Comparison of ENCODE assay signal across 18 mouse cellular contexts in genomic region chr11:99063406-99064131, GRCm38 (mm10). TPM values are rescaled to one million over a fixed set of nuclear protein-coding genes. Genes with fewer than 3 reads are reported as not detected.
A peak's percentile ranks its signal among the peaks of the same experiment; 100 is the strongest.
DNase-seq lines count a peak whose midpoint lies in the region; ATAC-seq and TF ChIP-seq lines count a peak whose summit lies in the region.
"Had no signal": no experiment of that assay in that cellular context is flagged by ENCODE, and none has a peak within 500 bp of the region (broad histone marks: within the 10 kb centered on the region; RNA-seq: fewer than 3 reads in every experiment).

No protein-coding gene starts in this region.

- H3K27me3 ChIP-seq in heart, embryonic 13.5 days (replicated peaks), result no peaks in the 10 kb centered on the region
- no peaks in the 10 kb centered on the region for H3K27me3 ChIP-seq in heart, embryonic 11.5 days (ENCODE audit: control insufficient read depth, insufficient read depth, low read length)
- H3K27me3 ChIP-seq in MEL (ENCODE audit: control insufficient read depth in 1 of 2, insufficient read depth in 2 of 2, low read length in 2 of 2), result no peaks in the 10 kb centered on the region
- H3K27me3 ChIP-seq in intestine, embryonic 16.5 days (replicated peaks; ENCODE audit: control insufficient read depth, insufficient read depth, low read length), result no peaks in the 10 kb centered on the region
- no peaks in the 10 kb centered on the region for H3K27me3 ChIP-seq in liver, embryonic 16.5 days (ENCODE audit: control insufficient read depth, insufficient read depth, low read depth, low read length)
- H3K27me3 ChIP-seq: limb, embryonic 15.5 days had no signal

- TF ChIP-seq EP300 in MEL (IDR thresholded peaks at IDR 0.05; ENCODE audit: low read depth in 1 of 2, low read length in 2 of 2), result peak in 1 of 2 experiments; percentile 44; a peak in 1 of 4 replicates

- 36% methylated on average over 8 of the region's 8 CpGs for WGBS in heart, embryonic 13.5 days
- 25% methylated on average over 8 of the region's 8 CpGs for WGBS in heart, embryonic 11.5 days (ENCODE audit: insufficient replicate concordance)
- 46% methylated on average over 8 of the region's 8 CpGs for WGBS in intestine, embryonic 16.5 days
- 37% methylated on average over 8 of the region's 8 CpGs for WGBS in liver, embryonic 16.5 days (ENCODE audit: insufficient replicate concordance)

- H3K4me1 ChIP-seq in heart, embryonic 13.5 days, result peaks cover 20% of the 10 kb centered on the region
- peaks cover 9% of the 10 kb centered on the region; the same call in 1 of the 2 replicates for H3K4me1 ChIP-seq in heart, embryonic 11.5 days (ENCODE audit: control insufficient read depth, insufficient read depth, low read length)
- H3K4me1 ChIP-seq in MEL (ENCODE audit: control insufficient read depth in 1 of 2, insufficient read depth in 2 of 2, low read length in 2 of 2), result peaks cover 2 to 19% of the 10 kb centered on the region in 2 experiments; a peak in 3 of 4 replicates
- peaks cover 23% of the 10 kb centered on the region for H3K4me1 ChIP-seq in intestine, embryonic 16.5 days (ENCODE audit: control insufficient read depth, insufficient read depth, low read length)
- peaks cover 4% of the 10 kb centered on the region for H3K4me1 ChIP-seq in liver, embryonic 16.5 days (ENCODE audit: control insufficient read depth, low read depth, low read length)

- H3K36me3 ChIP-seq in heart, embryonic 13.5 days, result no peaks in the 10 kb centered on the region
- H3K36me3 ChIP-seq in heart, embryonic 11.5 days (ENCODE audit: control insufficient read depth, insufficient read depth, low read length), result no peaks in the 10 kb centered on the region
- H3K36me3 ChIP-seq in MEL (ENCODE audit: control insufficient read depth in 1 of 2, insufficient read depth in 2 of 2, low read length in 2 of 2), result 0 out of 4 replicates have a peak, but pooled peaks cover 0 to 5% of the 10 kb centered on the region in 2 experiments
- no peaks in the 10 kb centered on the region for H3K36me3 ChIP-seq in intestine, embryonic 16.5 days (ENCODE audit: control insufficient read depth, insufficient read depth, low read length)
- H3K36me3 ChIP-seq in liver, embryonic 16.5 days (ENCODE audit: control insufficient read depth, insufficient read depth), result no peaks in the 10 kb centered on the region
- H3K36me3 ChIP-seq: G1E; limb, embryonic 15.5 days; neural tube, embryonic 13.5 days had no signal

- H3K4me2 ChIP-seq in heart, embryonic 13.5 days, result no peak overlapping the region
- H3K4me2 ChIP-seq in heart, embryonic 11.5 days, result no peak overlapping the region
- no peak overlapping the region for H3K4me2 ChIP-seq in intestine, embryonic 16.5 days (ENCODE audit: low read depth, low read length)
- no peak overlapping the region for H3K4me2 ChIP-seq in liver, embryonic 16.5 days (ENCODE audit: low read depth, low read length)
- H3K4me2 ChIP-seq: hindbrain, embryonic 14.5 days; limb, embryonic 15.5 days; neural tube, embryonic 13.5 days had no signal

- H3K4me3 ChIP-seq in heart, embryonic 13.5 days, result no peak overlapping the region
- no peak overlapping the region for H3K4me3 ChIP-seq in heart, embryonic 11.5 days (ENCODE audit: low read depth, low read length)
- H3K4me3 ChIP-seq in MEL (ENCODE audit: control insufficient read depth in 1 of 2, insufficient read depth in 1 of 2, low read depth in 2 of 2, low read length in 2 of 2), result no peak overlapping the region
- H3K4me3 ChIP-seq in intestine, embryonic 16.5 days (ENCODE audit: low read length), result no peak overlapping the region
- no peak overlapping the region for H3K4me3 ChIP-seq in liver, embryonic 16.5 days (ENCODE audit: low read depth, low read length)
- H3K4me3 ChIP-seq: limb, embryonic 15.5 days; neural tube, embryonic 13.5 days had no signal

- DNase-seq in MEL (ENCODE audit: low read depth, low spot score), result peak; percentile 52
- DNase-seq in layer of hippocampus, adult 9-11 months, result no peak
- no peak for DNase-seq in spleen, postnatal 10 days (ENCODE audit: low spot score in 2 of 2)
- DNase-seq: adrenal gland, postnatal 10 days; cerebellum, adult 8-10 months; kidney, adult 9 months; layer of hippocampus, postnatal 36 days; lung, postnatal 14 days; right cerebral cortex, postnatal 4 days had no signal

- H3K9me3 ChIP-seq in heart, embryonic 13.5 days, result peaks cover 7% of the 10 kb centered on the region; the same call in 1 of the 2 replicates
- H3K9me3 ChIP-seq in heart, embryonic 11.5 days (replicated peaks; ENCODE audit: control insufficient read depth, low read length), result peaks cover 6% of the 10 kb centered on the region; the same call in 1 of the 2 replicates
- no peaks in the 10 kb centered on the region for H3K9me3 ChIP-seq in MEL (replicated peaks; ENCODE audit: insufficient read depth, low read length)
- peaks cover 9% of the 10 kb centered on the region; the same call in 1 of the 2 replicates for H3K9me3 ChIP-seq in intestine, embryonic 16.5 days (ENCODE audit: control insufficient read depth, low read length)
- no peaks in the 10 kb centered on the region for H3K9me3 ChIP-seq in liver, embryonic 16.5 days (replicated peaks; ENCODE audit: control insufficient read depth, low read length)
- H3K9me3 ChIP-seq: G1E; limb, embryonic 15.5 days had no signal

- H3K9ac ChIP-seq in heart, embryonic 13.5 days, result peak overlapping the region; percentile 34; the same call in 1 of the 2 replicates
- H3K9ac ChIP-seq in heart, embryonic 11.5 days (ENCODE audit: low read depth, low read length), result no peak overlapping the region
- H3K9ac ChIP-seq in MEL (ENCODE audit: control insufficient read depth, low read depth, low read length, poor library complexity, severe bottlenecking), result no peak overlapping the region
- H3K9ac ChIP-seq in intestine, embryonic 16.5 days (ENCODE audit: low read depth, low read length), result no peak overlapping the region; the same call in 1 of the 2 replicates
- no peak overlapping the region for H3K9ac ChIP-seq in liver, embryonic 16.5 days (ENCODE audit: low read depth, low read length)
- H3K9ac ChIP-seq: hindbrain, embryonic 14.5 days; limb, embryonic 15.5 days; neural tube, embryonic 13.5 days had no signal

- no peaks in the 10 kb centered on the region for H3K79me2 ChIP-seq in MEL (ENCODE audit: control insufficient read depth, insufficient read depth, low read length, poor library complexity)

- ATAC-seq in heart, embryonic 13.5 days (ENCODE audit: extremely low read depth, insufficient number of reproducible peaks, low FRiP score, low TSS enrichment), result no peak
- ATAC-seq in heart, embryonic 11.5 days (replicated peaks; ENCODE audit: insufficient number of reproducible peaks, low FRiP score, low TSS enrichment), result no peak
- peak; percentile 81 for ATAC-seq in intestine, embryonic 16.5 days
- ATAC-seq in liver, embryonic 16.5 days (ENCODE audit: low read depth), result peak; percentile 40
- ATAC-seq: forebrain, embryonic 16.5 days had no signal

- TF ChIP-seq POLR2A in MEL (IDR thresholded peaks at IDR 0.05; ENCODE audit: control insufficient read depth in 1 of 2, insufficient read depth in 1 of 2, low read depth in 1 of 2, low read length in 2 of 2, poor library complexity in 1 of 2), result no peak

- no peak for TF ChIP-seq CTCF in MEL (IDR thresholded peaks at IDR 0.05 in 2 of 3, conservative IDR thresholded peaks at IDR 0.05 in 1 of 3; ENCODE audit: control insufficient read depth in 1 of 3, insufficient read depth in 1 of 3, low read depth in 2 of 3, low read length in 3 of 3, poor library complexity in 1 of 3, severe bottlenecking in 1 of 3)

- no peak overlapping the region for H3K27ac ChIP-seq in heart, embryonic 13.5 days (replicated peaks)
- H3K27ac ChIP-seq in heart, embryonic 11.5 days (ENCODE audit: low read depth, low read length), result no peak overlapping the region; the same call in 1 of the 2 replicates
- H3K27ac ChIP-seq in MEL (ENCODE audit: control insufficient read depth, low read depth, low read length), result no peak overlapping the region
- H3K27ac ChIP-seq in intestine, embryonic 16.5 days (ENCODE audit: low read length), result peak overlapping the region; percentile 25
- H3K27ac ChIP-seq in liver, embryonic 16.5 days (ENCODE audit: low read length), result no peak overlapping the region
- H3K27ac ChIP-seq: hindbrain, embryonic 14.5 days; limb, embryonic 15.5 days; neural tube, embryonic 13.5 days had no signal

- TF ChIP-seq RAD21 in MEL (IDR thresholded peaks at IDR 0.05; ENCODE audit: low read depth, low read length), result no peak

TF ChIP-seq in MEL, 35 proteins besides CTCF, POLR2A, EP300 and RAD21 (continues in another document):
- TF ChIP-seq CHD1 (IDR thresholded peaks at IDR 0.05; ENCODE audit: low read depth, low read length) (no peak), TAL1 (IDR thresholded peaks at IDR 0.05; ENCODE audit: low read length) (no peak), CHD2 (IDR thresholded peaks at IDR 0.05; ENCODE audit: low read length) (no peak)

RNA-seq across cellular contexts. Expression of gene Igfbp4, which starts 22.5 kb away (rescaled TPM):
- polyA plus RNA-seq in heart, embryonic 13.5 days (2015; fragmentation: Nextera tagmentation; extraction: Ambion mirVana), result 371 and 397 TPM in 2 replicates
- polyA plus RNA-seq in heart, embryonic 11.5 days (2014; fragmentation: Nextera tagmentation; extraction: Ambion mirVana), result 284 and 289 TPM in 2 replicates
- total RNA-seq in MEL (2012; rRNA removed), result 89.8 and 94.4 TPM in 2 replicates
- 100 to 1,000 TPM in 1 of 2 experiments, not detected in 1; 221 TPM for polyA plus RNA-seq in MEL (2012; ENCODE audit: insufficient read depth in 1 of 2, insufficient read length in 2 of 2, low read depth in 1 of 2, low replicate concordance in 2 of 2, missing spikeins in 1 of 2)
- 345 and 352 TPM in 2 replicates for polyA plus RNA-seq in intestine, embryonic 16.5 days (2015; fragmentation: Nextera tagmentation; extraction: Ambion mirVana)
- polyA plus RNA-seq in liver, embryonic 16.5 days (2015; fragmentation: Nextera tagmentation; extraction: Ambion mirVana), result 277 and 302 TPM in 2 replicates

RNA-seq across cellular contexts. Expression of gene Tns4, which starts 25.5 kb away (rescaled TPM):
- polyA plus RNA-seq in heart, embryonic 13.5 days (2015; fragmentation: Nextera tagmentation; extraction: Ambion mirVana), result 0.15 and 0.21 TPM in 2 replicates
- 0.13 TPM in 1 of 2 replicates, not detected in the other for polyA plus RNA-seq in heart, embryonic 11.5 days (2014; fragmentation: Nextera tagmentation; extraction: Ambion mirVana)
- total RNA-seq in MEL (2012; rRNA removed), result not detected in 2 replicates
- polyA plus RNA-seq in MEL (2012; ENCODE audit: insufficient read depth in 1 of 2, insufficient read length in 2 of 2, low read depth in 1 of 2, low replicate concordance in 2 of 2, missing spikeins in 1 of 2), result under 1 TPM in 1 of 2 experiments, not detected in 1; 0.03 TPM
- 0.65 and 1.3 TPM in 2 replicates for polyA plus RNA-seq in intestine, embryonic 16.5 days (2015; fragmentation: Nextera tagmentation; extraction: Ambion mirVana)
- polyA plus RNA-seq in liver, embryonic 16.5 days (2015; fragmentation: Nextera tagmentation; extraction: Ambion mirVana), result 0.19 and 0.21 TPM in 2 replicates
- total RNA-seq: layer of hippocampus, postnatal 36 days had no signal
- polyA plus RNA-seq: forebrain, embryonic 16.5 days had no signal

RNA-seq across cellular contexts. Expression of gene Top2a, which starts 39.6 kb away (rescaled TPM):
- 158 and 170 TPM in 2 replicates for polyA plus RNA-seq in heart, embryonic 13.5 days (2015; fragmentation: Nextera tagmentation; extraction: Ambion mirVana)
- polyA plus RNA-seq in heart, embryonic 11.5 days (2014; fragmentation: Nextera tagmentation; extraction: Ambion mirVana), result 220 and 244 TPM in 2 replicates
- total RNA-seq in MEL (2012; rRNA removed), result 443 and 477 TPM in 2 replicates
- polyA plus RNA-seq in MEL (2012; ENCODE audit: insufficient read depth in 1 of 2, insufficient read length in 2 of 2, low read depth in 1 of 2, low replicate concordance in 2 of 2, missing spikeins in 1 of 2), result 100 to 1,000 TPM; 395 to 643 TPM
- 132 and 149 TPM in 2 replicates for polyA plus RNA-seq in intestine, embryonic 16.5 days (2015; fragmentation: Nextera tagmentation; extraction: Ambion mirVana)
- 189 and 201 TPM in 2 replicates for polyA plus RNA-seq in liver, embryonic 16.5 days (2015; fragmentation: Nextera tagmentation; extraction: Ambion mirVana)

Comparison
In these comparisons a context has a peak if more than half of its experiments do, and no peak if none do; other contexts are left out.
1. ATAC-seq: peak in intestine, embryonic 16.5 days (single experiment) and liver, embryonic 16.5 days (single experiment); none in heart, embryonic 13.5 days (single experiment) and heart, embryonic 11.5 days (single experiment).